Mouse (Mus musculus) midbrain, postnatal 0 days (tissue): ENCODE results near the gene B430305J03Rik. TPM values are rescaled to one million over a fixed set of nuclear protein-coding genes. Genes with fewer than 3 reads are reported as not detected.

ENCODE experiments used
- ATAC-seq: fragments of 200-750 bp; cut with Nextera tagmentation; 2 replicates; pipeline ENCODE4 v1.8.0; 2017; ENCODE audit warnings: moderate number of reproducible peaks, mild to moderate bottlenecking, moderate TSS enrichment, moderate library complexity; ENCODE audit not compliant: low FRiP score
- DNase-seq: peaks from one replicate; pipeline ENCODE4 v3.0.0-alpha.2; 2015; ENCODE audit warnings: low spot score
- H3K27ac ChIP-seq: fragments of 300-500 bp; sonication (generic); 2 replicates; pipeline ENCODE4 v1.5.1; 2014; ENCODE audit warnings: low read depth, mild to moderate bottlenecking, low read length, mixed read lengths
- H3K27me3 ChIP-seq: fragments of 300-500 bp; sonication (generic); 2 replicates; pipeline ENCODE4 v1.6.1; 2014; ENCODE audit warnings: low read length, control low read depth, mixed read lengths; ENCODE audit not compliant: insufficient read depth
- H3K36me3 ChIP-seq: fragments of 300-500 bp; sonication (generic); 2 replicates; pipeline ENCODE4 v1.6.1; 2014; ENCODE audit warnings: low read length, control low read depth, mixed read lengths; ENCODE audit not compliant: insufficient read depth
- H3K4me1 ChIP-seq: fragments of 300-500 bp; sonication (generic); 2 replicates; pipeline ENCODE4 v1.6.1; 2014; ENCODE audit warnings: mild to moderate bottlenecking, control low read depth, antibody characterized with exemption, low read length, mixed read lengths; ENCODE audit not compliant: insufficient read depth
- H3K4me2 ChIP-seq: fragments of 300-500 bp; sonication (generic); 2 replicates; pipeline ENCODE4 v1.6.1; 2014; ENCODE audit warnings: low read depth, mild to moderate bottlenecking, low read length, mixed read lengths; ENCODE audit not compliant: poor library complexity, severe bottlenecking
- H3K4me3 ChIP-seq: fragments of 300-500 bp; sonication (generic); 2 replicates; pipeline ENCODE4 v1.5.1; 2014; ENCODE audit warnings: low read depth, mild to moderate bottlenecking, low read length, moderate library complexity
- H3K9ac ChIP-seq: fragments of 300-500 bp; sonication (generic); replicated peaks from 2 replicates; pipeline ENCODE4 v1.6.1; 2014; ENCODE audit warnings: mild to moderate bottlenecking, low read length, moderate library complexity, mixed read lengths; ENCODE audit not compliant: poor library complexity, severe bottlenecking
- H3K9me3 ChIP-seq: fragments of 300-500 bp; sonication (generic); 2 replicates; pipeline ENCODE4 v1.6.1; 2016; ENCODE audit warnings: low read length, control low read depth
- CTCF ChIP-seq: IDR thresholded peaks from 2 replicates; pipeline ENCODE4 v1.5.1; 2016; ENCODE audit warnings: antibody characterized with exemption, mild to moderate bottlenecking
- WGBS: fragments of 180-500 bp; shearing (Covaris S2); extraction: QIAGEN DNeasy Blood & Tissue Kit; methylation state at CpG from one replicate; pipeline ENCODE4 v1.1.7; 2014; 5-methylcytosine and 5-hydroxymethylcytosine counted together
- polyA plus RNA-seq: library from polyadenylated mRNA; unstranded; fragments of >200 nt; fragmentation: Nextera tagmentation; extraction: Ambion mirVana; gene quantifications from 2 replicates; pipeline ENCODE4 v1.2.1, GENCODE M21; 2015
- total RNA-seq: library from RNA; depleted of rRNA; stranded (reverse); fragments of >200 nt; gene quantifications from 2 replicates; pipeline ENCODE4 v1.2.3, GENCODE M21; 2014

The B430305J03Rik gene
- total and polyA plus RNA-seq, 2 experiments from 2014 or later: 1.8 TPM; not detected in 1

- Histone ChIP-seq H3K36me3 (no peaks in the 10 kb centered on the region), H3K9me3 (no peaks in the 10 kb centered on the region), H3K27me3 (no peaks in the 10 kb centered on the region), H3K4me3 (no peak overlapping the region), H3K4me1 (no peaks in the 10 kb centered on the region), H3K27ac (no peak overlapping the region), H3K4me2 (no peak overlapping the region), H3K9ac (no peak overlapping the region)
- DNase-seq: no peak
- TF ChIP-seq CTCF: no peak
- 36% methylated on average over 1 of the region's 1 CpGs for WGBS
- no peak for ATAC-seq
These were observed 20.1 kb downstream of the B430305J03Rik start for GRCm38 (mm10) chr3:61345636-61346035.

GRCm38 (mm10) chr3:61344031-61344430, 21.7 kb downstream of the B430305J03Rik start:
- no peak for DNase-seq
- no peak for ATAC-seq
- H3K36me3 ChIP-seq: no peaks in the 10 kb centered on the region
- no peak overlapping the region for H3K4me3 ChIP-seq
- H3K27me3 ChIP-seq: no peaks in the 10 kb centered on the region
- no peak overlapping the region for H3K4me2 ChIP-seq
- no peak overlapping the region for H3K9ac ChIP-seq
- no peaks in the 10 kb centered on the region for H3K4me1 ChIP-seq
- H3K27ac ChIP-seq: no peak overlapping the region
- 82% methylated on average over 7 of the region's 7 CpGs for WGBS
- TF ChIP-seq CTCF: no peak
- H3K9me3 ChIP-seq: no peaks in the 10 kb centered on the region

GRCm38 (mm10) chr3:61340321-61340720, 25.4 kb downstream of the B430305J03Rik start:
- no peak for TF ChIP-seq CTCF

GRCm38 (mm10) chr3:61337230-61337629, 28.5 kb downstream of the B430305J03Rik start:
- Histone ChIP-seq H3K9ac (no peak overlapping the region), H3K9me3 (no peaks in the 10 kb centered on the region), H3K4me1 (no peaks in the 10 kb centered on the region), H3K36me3 (no peaks in the 10 kb centered on the region), H3K27ac (no peak overlapping the region), H3K4me3 (no peak overlapping the region), H3K27me3 (no peaks in the 10 kb centered on the region), H3K4me2 (no peak overlapping the region)
- TF ChIP-seq CTCF: no peak
- ATAC-seq: no peak
- whole genome bisulfite sequencing: 75% methylated on average over 3 of the region's 3 CpGs
- no peak for DNase-seq

More at GRCm38 (mm10) chr3:61340321-61340720, 25.4 kb downstream of the B430305J03Rik start:
- no peak overlapping the region for H3K4me2 ChIP-seq
- no peaks in the 10 kb centered on the region for H3K27me3 ChIP-seq
- no peak overlapping the region for H3K4me3 ChIP-seq
- no peak overlapping the region for H3K27ac ChIP-seq
- 78% methylated on average over 5 of the region's 5 CpGs for WGBS
- H3K9ac ChIP-seq: no peak overlapping the region
- H3K36me3 ChIP-seq: no peaks in the 10 kb centered on the region
- peak; percentile 57 for DNase-seq
- no peaks in the 10 kb centered on the region for H3K4me1 ChIP-seq
- no peaks in the 10 kb centered on the region for H3K9me3 ChIP-seq
- ATAC-seq: no peak

GRCm38 (mm10) chr3:61336205-61336604, 29.5 kb downstream of the B430305J03Rik start:
- no peaks in the 10 kb centered on the region for H3K4me1 ChIP-seq
- H3K4me3 ChIP-seq: no peak overlapping the region
- H3K36me3 ChIP-seq: no peaks in the 10 kb centered on the region
- DNase-seq (no peak), ATAC-seq (no peak)
- WGBS: 69% methylated on average over 2 of the region's 2 CpGs
- no peak overlapping the region for H3K9ac ChIP-seq
- no peaks in the 10 kb centered on the region for H3K27me3 ChIP-seq
- no peaks in the 10 kb centered on the region for H3K9me3 ChIP-seq
- H3K4me2 ChIP-seq: no peak overlapping the region
- H3K27ac ChIP-seq: no peak overlapping the region
- no peak for TF ChIP-seq CTCF

GRCm38 (mm10) chr3:61321632-61322031, 44.1 kb downstream of the B430305J03Rik start:
- 78% methylated on average over 6 of the region's 6 CpGs for WGBS
- H3K9me3 ChIP-seq: no peaks in the 10 kb centered on the region
- H3K36me3 ChIP-seq: no peaks in the 10 kb centered on the region
- H3K4me2 ChIP-seq: no peak overlapping the region
- ATAC-seq (no peak), DNase-seq (no peak)
- no peaks in the 10 kb centered on the region for H3K27me3 ChIP-seq
- no peak overlapping the region for H3K27ac ChIP-seq
- no peaks in the 10 kb centered on the region; the same call in 1 of the 2 replicates for H3K4me1 ChIP-seq
- H3K9ac ChIP-seq: no peak overlapping the region
- no peak for TF ChIP-seq CTCF
- no peak overlapping the region for H3K4me3 ChIP-seq
